Mouse (Mus musculus): ENCODE results near the gene Kank2. TPM values are rescaled to one million over a fixed set of nuclear protein-coding genes. Genes with fewer than 3 reads are reported as not detected.
A peak's percentile ranks its signal among the peaks of the same experiment; 100 is the strongest.
"Not testable (repeated sequence)": the region's sequence is repeated elsewhere in the genome, so short reads cannot be mapped to it uniquely, and the experiment has no call there.

Gene Kank2
- polyA plus RNA-seq, 1 experiment, result 62.3 TPM

GRCm38 (mm10) chr9:21794344-21794834 is 4.2 kb downstream of the Kank2 start:
- peak overlapping the region; percentile 43 for H3K9ac ChIP-seq (ENCODE audit: low read depth, poor library complexity, severe bottlenecking)
- no peak overlapping the region for H3K27ac ChIP-seq (ENCODE audit: insufficient read depth, low read length)
- no peaks in the 10 kb centered on the region for H3K9me3 ChIP-seq (replicated peaks; ENCODE audit: control insufficient read depth, insufficient read depth, low read length, poor library complexity, severe bottlenecking)
- peaks cover 2% of the 10 kb centered on the region for H3K4me1 ChIP-seq (ENCODE audit: control insufficient read depth, insufficient read depth, low read length)
- peaks cover 32% of the 10 kb centered on the region for H3K36me3 ChIP-seq (ENCODE audit: control insufficient read depth, insufficient read depth, low read length, poor library complexity, severe bottlenecking)
- peak overlapping the region; percentile 31; the same call in 1 of the 2 replicates for H3K4me3 ChIP-seq (ENCODE audit: low read depth, low read length)
- TF ChIP-seq EP300 (IDR thresholded peaks at IDR 0.05; ENCODE audit: insufficient read depth, low read depth, low read length) (no peak), POLR2A (IDR thresholded peaks at IDR 0.05; ENCODE audit: insufficient read depth, low read length) (no peak), CTCF (IDR thresholded peaks at IDR 0.05; ENCODE audit: low read depth, low read length) (no peak)
- H3K27me3 ChIP-seq (ENCODE audit: control insufficient read depth, insufficient read depth, low read length, poor library complexity, severe bottlenecking), result no peaks in the 10 kb centered on the region

- not testable (repeated sequence) for H3K9ac ChIP-seq (ENCODE audit: low read depth, poor library complexity, severe bottlenecking); H3K4me3 ChIP-seq (ENCODE audit: low read depth, low read length); H3K27me3 ChIP-seq (ENCODE audit: control insufficient read depth, insufficient read depth, low read length, poor library complexity, severe bottlenecking); H3K9me3 ChIP-seq (replicated peaks; ENCODE audit: control insufficient read depth, insufficient read depth, low read length, poor library complexity, severe bottlenecking); H3K4me1 ChIP-seq (ENCODE audit: control insufficient read depth, insufficient read depth, low read length); H3K27ac ChIP-seq (ENCODE audit: insufficient read depth, low read length)
- H3K36me3 ChIP-seq (ENCODE audit: control insufficient read depth, insufficient read depth, low read length, poor library complexity, severe bottlenecking), result peaks cover 35% of the 10 kb centered on the region
Observed at GRCm38 (mm10) chr9:21793507-21793906, 5.0 kb downstream of the Kank2 start.

- Histone ChIP-seq H3K36me3 (ENCODE audit: control insufficient read depth, insufficient read depth, low read length, poor library complexity, severe bottlenecking) (peaks cover 35% of the 10 kb centered on the region), H3K27me3 (ENCODE audit: control insufficient read depth, insufficient read depth, low read length, poor library complexity, severe bottlenecking) (no peaks in the 10 kb centered on the region), H3K9ac (ENCODE audit: low read depth, poor library complexity, severe bottlenecking) (no peak overlapping the region), H3K4me3 (ENCODE audit: low read depth, low read length) (no peak overlapping the region), H3K4me1 (ENCODE audit: control insufficient read depth, insufficient read depth, low read length) (peaks cover 2% of the 10 kb centered on the region), H3K9me3 (replicated peaks; ENCODE audit: control insufficient read depth, insufficient read depth, low read length, poor library complexity, severe bottlenecking) (no peaks in the 10 kb centered on the region), H3K27ac (ENCODE audit: insufficient read depth, low read length) (no peak overlapping the region)
- TF ChIP-seq EP300 (IDR thresholded peaks at IDR 0.05; ENCODE audit: insufficient read depth, low read depth, low read length) (no peak), POLR2A (IDR thresholded peaks at IDR 0.05; ENCODE audit: insufficient read depth, low read length) (no peak), CTCF (IDR thresholded peaks at IDR 0.05; ENCODE audit: low read depth, low read length) (no peak)
Observed at GRCm38 (mm10) chr9:21792644-21793043, 5.9 kb downstream of the Kank2 start.

- no peak for TF ChIP-seq EP300 (IDR thresholded peaks at IDR 0.05; ENCODE audit: insufficient read depth, low read depth, low read length)
- no peak for TF ChIP-seq POLR2A (IDR thresholded peaks at IDR 0.05; ENCODE audit: insufficient read depth, low read length)
- no peak for TF ChIP-seq CTCF (IDR thresholded peaks at IDR 0.05; ENCODE audit: low read depth, low read length)
- Histone ChIP-seq H3K36me3 (ENCODE audit: control insufficient read depth, insufficient read depth, low read length, poor library complexity, severe bottlenecking) (peaks cover 35% of the 10 kb centered on the region), H3K27me3 (ENCODE audit: control insufficient read depth, insufficient read depth, low read length, poor library complexity, severe bottlenecking) (no peaks in the 10 kb centered on the region), H3K4me1 (ENCODE audit: control insufficient read depth, insufficient read depth, low read length) (peaks cover 2% of the 10 kb centered on the region), H3K9ac (ENCODE audit: low read depth, poor library complexity, severe bottlenecking) (no peak overlapping the region), H3K27ac (ENCODE audit: insufficient read depth, low read length) (no peak overlapping the region), H3K4me3 (ENCODE audit: low read depth, low read length) (no peak overlapping the region), H3K9me3 (replicated peaks; ENCODE audit: control insufficient read depth, insufficient read depth, low read length, poor library complexity, severe bottlenecking) (no peaks in the 10 kb centered on the region)
Observed at GRCm38 (mm10) chr9:21791861-21792260, 6.7 kb downstream of the Kank2 start.

- Histone ChIP-seq H3K4me3 (ENCODE audit: low read depth, low read length) (no peak overlapping the region), H3K4me1 (ENCODE audit: control insufficient read depth, insufficient read depth, low read length) (peaks cover 2% of the 10 kb centered on the region), H3K27ac (ENCODE audit: insufficient read depth, low read length) (peak overlapping the region; percentile 95), H3K36me3 (ENCODE audit: control insufficient read depth, insufficient read depth, low read length, poor library complexity, severe bottlenecking) (peaks cover 20% of the 10 kb centered on the region), H3K9me3 (replicated peaks; ENCODE audit: control insufficient read depth, insufficient read depth, low read length, poor library complexity, severe bottlenecking) (no peaks in the 10 kb centered on the region), H3K27me3 (ENCODE audit: control insufficient read depth, insufficient read depth, low read length, poor library complexity, severe bottlenecking) (no peaks in the 10 kb centered on the region), H3K9ac (ENCODE audit: low read depth, poor library complexity, severe bottlenecking) (peak overlapping the region; percentile 60)
- no peak for TF ChIP-seq CTCF (IDR thresholded peaks at IDR 0.05; ENCODE audit: low read depth, low read length)
- TF ChIP-seq POLR2A (IDR thresholded peaks at IDR 0.05; ENCODE audit: insufficient read depth, low read length), result no peak
- TF ChIP-seq EP300 (IDR thresholded peaks at IDR 0.05; ENCODE audit: insufficient read depth, low read depth, low read length), result no peak
Observed at GRCm38 (mm10) chr9:21788234-21788633, 10.3 kb downstream of the Kank2 start.

- Histone ChIP-seq H3K36me3 (ENCODE audit: control insufficient read depth, insufficient read depth, low read length, poor library complexity, severe bottlenecking) (peaks cover 19% of the 10 kb centered on the region), H3K9ac (ENCODE audit: low read depth, poor library complexity, severe bottlenecking) (peak overlapping the region; percentile 60)
Observed at GRCm38 (mm10) chr9:21787654-21788053, 10.9 kb downstream of the Kank2 start.

More at GRCm38 (mm10) chr9:21787654-21788053, 10.9 kb downstream of the Kank2 start:
- peaks cover 2% of the 10 kb centered on the region for H3K4me1 ChIP-seq (ENCODE audit: control insufficient read depth, insufficient read depth, low read length)
- peak overlapping the region; percentile 19; the same call in 1 of the 2 replicates for H3K4me3 ChIP-seq (ENCODE audit: low read depth, low read length)
- no peaks in the 10 kb centered on the region for H3K9me3 ChIP-seq (replicated peaks; ENCODE audit: control insufficient read depth, insufficient read depth, low read length, poor library complexity, severe bottlenecking)
- peak; percentile 58; the same call in 1 of the 2 replicates for TF ChIP-seq EP300 (IDR thresholded peaks at IDR 0.05; ENCODE audit: insufficient read depth, low read depth, low read length)
- no peak for TF ChIP-seq POLR2A (IDR thresholded peaks at IDR 0.05; ENCODE audit: insufficient read depth, low read length)
- no peaks in the 10 kb centered on the region for H3K27me3 ChIP-seq (ENCODE audit: control insufficient read depth, insufficient read depth, low read length, poor library complexity, severe bottlenecking)
- H3K27ac ChIP-seq (ENCODE audit: insufficient read depth, low read length), result peak overlapping the region; percentile 95

Measured in ES-Bruce4 (cell line).